Mouse (Mus musculus) lung, adult 2 months (tissue): ENCODE measurements around the gene Glt1d1.

Experiments used
- CTCF ChIP-seq: fragments of 200-500 bp; IDR thresholded peaks from 2 replicates; pipeline ENCODE4 v1.5.1; 2011; ENCODE audit warnings: mild to moderate bottlenecking, low read length, control low read depth; ENCODE audit not compliant: insufficient read depth
- POLR2A ChIP-seq: fragments of 200-500 bp; IDR thresholded peaks from 2 replicates; pipeline ENCODE4 v1.6.1; 2011; ENCODE audit warnings: low read depth, mild to moderate bottlenecking, control low read depth, low read length, borderline replicate concordance; ENCODE audit errors: extremely low read depth

- no peak for TF ChIP-seq CTCF
- no peak for TF ChIP-seq POLR2A
Measured at GRCm38 (mm10) chr5:127616151-127616550, 15.9 kb upstream of the Glt1d1 start.
